Mouse (Mus musculus) retina, embryonic 14.5 days (tissue): Measurements from ENCODE around the gene Skp2.

Experiments used
- DNase-seq: peaks from one replicate; pipeline ENCODE4 v3.0.0-alpha.2; 2015; ENCODE audit warnings: low spot score

The Skp2 gene

DNA sequence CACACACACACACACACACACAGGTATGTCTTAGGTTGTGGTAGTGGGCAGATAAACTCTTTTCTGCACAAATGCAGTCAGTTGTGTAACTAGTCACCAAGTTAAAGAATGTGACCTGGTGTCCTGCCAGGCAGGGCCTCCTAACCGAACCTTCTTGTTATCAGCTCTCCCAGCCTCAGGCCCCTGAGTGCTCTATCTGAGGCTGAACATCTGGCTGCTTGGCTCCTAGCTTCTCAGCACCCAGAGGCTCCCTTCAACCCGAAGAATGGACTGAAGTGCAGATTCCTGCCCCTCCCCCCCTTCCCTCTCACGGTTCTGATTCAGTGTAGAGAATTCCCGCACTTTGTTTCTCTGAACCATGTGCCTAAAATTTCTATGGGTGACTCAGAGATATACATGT is 80.6 kb downstream of the Skp2 start:
- no peak for DNase-seq

DNA sequence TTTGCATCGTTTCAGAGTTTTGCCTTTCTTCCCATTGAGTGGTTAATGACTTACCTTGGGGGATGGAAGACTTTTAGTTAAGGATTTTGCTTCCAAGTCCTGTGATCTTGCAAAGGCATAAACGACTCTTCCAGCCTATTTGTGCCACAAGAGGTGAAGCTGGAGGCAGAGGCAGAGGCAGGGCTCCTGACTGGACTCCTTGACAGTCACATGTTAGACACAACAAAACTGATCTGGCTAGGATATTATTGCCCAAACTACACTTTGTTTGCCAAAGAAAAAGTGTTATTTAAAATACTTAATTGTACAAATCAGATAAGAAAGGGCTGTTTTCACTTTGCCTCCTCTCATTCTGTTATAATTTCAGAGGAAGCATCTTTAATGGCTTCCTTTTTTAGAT is 81.1 kb downstream of the Skp2 start:
- DNase-seq: no peak

DNA sequence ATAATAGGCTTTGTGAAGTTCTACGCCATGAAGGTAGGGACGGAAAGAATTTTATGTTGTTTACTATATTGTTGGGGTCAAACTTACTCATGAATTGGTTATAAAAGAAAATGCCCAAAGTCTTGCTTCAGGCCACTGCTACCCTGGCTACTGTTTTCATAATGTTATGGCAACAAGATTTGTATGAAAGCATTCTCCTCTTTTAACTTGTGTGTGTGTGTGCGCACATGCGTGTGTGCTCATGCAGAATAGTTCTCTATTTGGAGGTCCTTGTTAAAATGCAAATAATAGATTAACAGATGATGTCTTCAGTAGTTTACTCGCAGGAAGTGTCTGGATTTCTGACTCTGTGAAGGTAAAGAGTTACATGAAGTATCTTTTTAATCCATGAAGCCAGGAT is 81.5 kb downstream of the Skp2 start:
- DNase-seq: no peak

DNA sequence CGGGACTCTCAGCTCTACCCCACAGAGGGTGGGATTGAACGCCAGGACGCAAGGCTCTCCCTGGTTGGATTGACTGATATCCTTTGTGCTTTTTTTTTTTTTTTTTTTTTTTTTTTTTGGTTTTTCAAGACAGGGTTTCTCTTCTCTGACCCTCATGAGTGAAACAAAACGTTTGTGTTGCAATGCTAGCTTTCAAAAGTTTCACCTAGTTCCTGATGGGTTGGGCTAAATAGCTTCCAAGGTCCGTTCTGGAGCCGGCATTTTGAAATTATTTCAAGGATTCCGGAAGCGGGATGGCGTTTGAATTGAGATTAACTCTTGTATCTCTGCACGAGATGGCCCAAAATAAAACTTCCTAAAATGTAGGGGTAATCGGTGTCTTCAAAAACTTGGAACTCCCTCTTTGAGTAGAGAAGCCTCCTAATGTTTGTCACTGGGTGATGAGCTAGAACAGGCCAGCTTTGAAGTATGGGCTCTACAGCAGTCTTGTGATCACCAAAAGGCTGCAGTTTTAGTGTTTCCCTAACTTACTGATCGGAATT is 82.1 kb downstream of the Skp2 start:
- DNase-seq: no peak

DNA sequence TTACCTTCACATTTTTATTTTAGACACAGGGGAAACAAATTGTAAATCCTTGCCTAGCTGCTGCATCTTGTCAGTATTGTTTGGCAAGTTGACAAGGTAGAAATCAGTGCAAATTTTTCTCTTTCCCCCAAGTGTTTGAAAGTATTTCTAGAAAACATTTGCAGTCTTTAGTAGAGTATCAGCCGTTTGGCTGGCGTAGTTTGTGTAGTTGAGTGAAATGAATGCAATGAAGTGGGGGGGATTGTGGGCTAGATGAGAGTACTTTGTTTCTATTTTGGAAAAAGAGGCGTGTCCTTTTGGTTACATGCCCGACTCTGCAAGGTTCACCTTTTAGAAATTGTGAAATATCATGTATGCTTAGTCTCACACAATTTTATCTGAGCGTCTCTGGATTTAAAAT is 82.6 kb downstream of the Skp2 start:
- no peak for DNase-seq

DNA sequence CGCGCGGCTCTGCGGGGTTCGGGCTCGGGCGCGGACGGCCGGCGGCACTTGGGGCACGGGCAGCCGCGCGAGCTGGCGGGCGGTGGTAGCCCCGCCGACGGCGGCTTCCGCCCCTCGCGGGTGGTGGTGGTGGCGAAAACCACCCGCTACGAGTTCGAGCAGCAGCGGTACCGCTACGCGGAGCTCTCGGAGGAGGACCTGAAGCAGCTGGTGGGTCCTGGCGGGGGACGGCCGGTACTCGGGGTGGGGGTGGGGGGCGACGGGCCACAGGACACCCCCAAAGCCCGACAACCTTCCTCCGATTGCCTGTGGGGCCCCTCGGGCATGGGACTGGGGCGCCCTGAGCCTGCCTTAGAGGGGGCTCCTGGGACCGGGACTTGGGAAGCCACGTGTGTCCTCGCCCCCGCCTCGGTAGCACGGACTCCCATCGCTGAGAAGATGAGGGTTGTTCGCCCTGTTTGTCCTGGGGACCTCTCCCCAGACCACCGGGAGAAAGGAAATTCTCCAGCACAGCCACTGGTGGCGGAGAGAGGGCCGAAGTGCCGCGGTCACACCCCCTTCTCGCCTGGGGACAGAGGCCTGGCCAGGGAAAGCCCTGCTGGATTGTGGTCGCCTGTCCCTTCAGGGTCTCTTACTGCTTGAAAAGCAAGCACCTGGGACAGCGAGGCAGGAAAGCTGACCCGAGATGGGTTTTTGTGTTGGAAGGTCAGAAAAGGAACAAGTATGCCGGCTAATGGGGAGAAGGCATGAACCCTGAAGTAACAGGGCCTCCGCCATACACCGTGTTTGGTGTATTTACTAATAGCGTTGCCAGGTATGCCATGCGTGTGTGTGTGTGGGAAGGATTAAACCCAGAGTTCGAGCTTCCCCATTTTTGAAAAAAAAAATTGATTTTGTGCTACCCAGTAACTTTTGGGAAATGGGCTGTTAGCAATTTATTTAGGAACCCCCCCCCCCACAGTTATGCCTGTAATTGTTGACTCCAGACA is 83.4 kb downstream of the Skp2 start:
- DNase-seq: peak; percentile 64

DNA sequence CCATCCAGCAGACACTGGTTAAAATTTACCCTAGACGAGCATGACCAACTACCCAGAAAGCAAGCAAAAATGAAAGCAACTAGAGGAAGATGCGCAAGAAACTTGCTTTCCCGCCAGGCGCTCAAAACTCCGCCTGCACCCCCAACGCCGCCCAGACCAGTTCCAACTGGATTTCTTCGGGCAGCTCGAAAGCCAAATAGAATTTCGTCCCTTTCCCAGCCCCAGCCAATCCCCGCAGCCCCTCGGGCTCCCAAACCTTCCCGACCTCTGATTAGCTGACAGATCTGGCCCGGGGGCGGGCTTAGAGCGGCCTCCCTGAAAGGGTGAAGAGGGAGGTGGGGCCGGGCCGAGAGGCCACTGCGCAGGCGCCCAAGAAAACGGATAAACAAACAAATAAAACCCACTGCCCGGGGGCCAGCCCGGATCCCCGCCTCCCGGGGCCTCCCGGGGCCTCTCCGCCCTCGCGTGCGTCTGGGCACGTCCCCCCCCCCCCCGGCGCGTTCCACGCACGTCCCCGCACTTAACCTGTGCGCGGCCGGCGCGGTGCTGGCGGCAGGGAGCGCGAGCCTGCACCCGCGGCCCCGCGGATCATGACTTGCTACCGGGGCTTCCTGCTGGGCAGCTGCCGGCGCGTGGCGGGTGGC is 84.2 kb downstream of the Skp2 start, which contains the start of gene Nadk2:
TSS of gene Nadk2 (plus strand) at position 349 of the 644 bp plus-strand sequence.
- DNase-seq: peak; percentile 98

DNA sequence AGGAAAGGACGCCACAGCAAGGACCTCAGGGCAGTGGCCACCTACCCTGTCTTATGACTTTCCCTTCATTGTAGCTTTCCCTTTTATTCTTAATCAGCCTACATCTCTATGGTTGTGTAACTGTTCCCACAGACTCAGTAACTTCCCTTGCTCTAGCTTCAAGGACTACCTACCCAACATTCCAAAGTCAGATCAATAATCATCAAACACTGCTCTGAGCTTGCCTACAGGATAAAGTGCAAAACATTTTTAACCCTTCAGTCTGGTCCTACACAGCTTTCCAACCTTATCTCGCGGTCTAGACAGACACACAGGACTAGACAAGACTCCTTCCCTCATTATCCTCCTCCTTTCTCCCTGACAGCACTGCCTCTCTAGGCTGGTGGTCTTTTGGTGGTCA is 84.9 kb downstream of the Skp2 start:
- no peak for DNase-seq

DNA sequence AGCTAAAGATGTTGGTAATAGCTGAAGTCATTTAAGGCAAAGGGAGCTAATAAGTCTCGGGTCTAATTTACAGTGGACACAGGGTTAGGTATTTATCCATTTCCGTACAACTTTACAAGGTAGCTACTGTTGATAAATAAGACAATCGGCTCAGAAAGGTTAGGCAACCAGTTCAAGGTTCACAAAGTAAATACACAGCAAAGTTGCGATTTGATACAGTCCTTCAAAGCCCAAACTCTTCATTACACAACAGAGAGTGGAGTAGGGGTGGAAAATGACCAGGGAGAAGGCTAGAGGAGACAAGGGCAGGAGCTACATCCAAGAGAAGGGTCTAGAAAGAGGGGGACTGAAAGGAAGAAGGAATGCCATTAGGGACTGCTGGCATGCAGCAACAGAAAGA is 86.3 kb downstream of the Skp2 start:
- DNase-seq: no peak
